Mouse (Mus musculus): ENCODE data around the gene Ddx6. TPM values are rescaled to one million over a fixed set of nuclear protein-coding genes. Genes with fewer than 3 reads are reported as not detected.
A peak's percentile ranks its signal among the peaks of the same experiment; 100 is the strongest.
"Not testable (repeated sequence)": the region's sequence is repeated elsewhere in the genome, so short reads cannot be mapped to it uniquely, and the experiment has no call there.

The Ddx6 gene
- total RNA-seq, 2 experiments from 2014 or later: 99.3 to 101 TPM

DNA sequence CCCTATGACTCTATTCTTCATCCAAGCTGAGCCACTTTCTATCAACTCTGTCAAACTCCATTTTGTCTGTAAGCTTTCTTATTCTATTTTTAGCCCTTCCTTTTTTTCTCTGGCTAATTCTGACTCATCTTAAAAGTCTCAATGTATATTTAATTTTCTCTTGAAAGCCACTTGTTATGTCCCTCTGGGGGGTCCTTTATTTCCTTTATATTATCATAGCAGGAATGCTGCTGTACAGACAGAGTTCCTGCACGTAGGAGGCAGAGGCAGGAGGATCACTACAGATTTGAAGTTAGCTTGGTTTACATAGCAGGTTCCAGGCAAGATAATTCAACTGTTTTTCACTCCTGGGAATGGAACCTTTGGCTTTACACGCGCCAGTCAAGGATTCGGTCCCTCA lies 11.5 kb upstream of the Ddx6 start:
- DNase-seq (ENCODE audit: low spot score in 2 of 2): no peak

GRCm38 (mm10) chr9:44593886-44594285 lies 10.8 kb upstream of the Ddx6 start:
- no peak for DNase-seq (ENCODE audit: low spot score in 2 of 2)

DNA sequence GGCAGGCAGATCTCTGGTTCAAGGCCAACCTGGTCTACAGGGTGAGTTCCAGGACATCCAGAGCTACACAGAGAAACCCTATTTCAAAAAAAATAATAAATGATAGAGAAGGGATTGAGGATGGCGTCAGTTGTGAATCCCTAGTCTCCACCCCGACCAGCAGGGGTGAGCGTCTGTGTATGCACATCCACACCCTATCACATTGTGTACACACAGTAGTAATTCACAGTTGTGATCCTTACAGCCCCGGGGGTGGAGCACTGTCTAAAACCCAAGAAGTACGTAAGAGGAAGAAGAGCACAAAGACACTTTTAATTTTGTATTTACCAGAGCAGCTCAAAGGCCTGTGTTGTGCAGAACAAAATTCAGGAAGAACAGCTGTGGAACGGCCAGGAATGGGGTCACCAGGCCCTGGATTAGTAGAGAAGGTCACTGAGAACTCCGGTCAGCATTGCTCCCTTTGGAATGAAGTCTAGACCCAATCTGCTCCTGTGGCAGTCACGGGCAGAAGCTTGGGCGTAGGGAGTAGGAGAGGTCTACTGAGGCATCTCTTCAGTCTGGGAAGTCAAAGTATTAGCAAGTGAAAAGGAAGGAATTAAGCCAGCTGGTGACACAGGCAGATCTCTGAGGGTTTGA lies 9.7 kb upstream of the Ddx6 start:
- DNase-seq (ENCODE audit: low spot score in 2 of 2): no peak

DNA sequence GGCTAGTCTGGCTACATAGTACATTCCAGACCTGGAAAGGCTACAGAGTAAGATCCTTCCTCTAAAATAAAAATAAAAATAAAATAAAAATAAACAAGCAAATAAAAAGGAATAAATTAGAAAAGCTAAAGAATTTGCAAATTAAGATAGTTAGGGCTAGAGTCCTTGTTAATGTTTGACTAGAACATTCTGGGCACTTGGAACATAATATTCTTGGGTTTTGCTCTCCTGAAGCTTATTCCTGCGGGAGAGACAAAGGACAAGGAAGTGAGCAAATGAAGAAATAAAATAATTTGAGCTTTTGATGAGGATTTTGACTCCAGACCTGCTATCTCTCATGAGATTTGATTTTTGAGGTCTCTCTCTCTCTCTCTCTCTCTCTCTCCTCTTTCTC lies 9.2 kb upstream of the Ddx6 start:
- DNase-seq (ENCODE audit: low spot score in 2 of 2): no peak

- no peak for DNase-seq (ENCODE audit: low spot score in 2 of 2)
These were observed 7.0 kb upstream of the Ddx6 start for GRCm38 (mm10) chr9:44597742-44598141.

DNA sequence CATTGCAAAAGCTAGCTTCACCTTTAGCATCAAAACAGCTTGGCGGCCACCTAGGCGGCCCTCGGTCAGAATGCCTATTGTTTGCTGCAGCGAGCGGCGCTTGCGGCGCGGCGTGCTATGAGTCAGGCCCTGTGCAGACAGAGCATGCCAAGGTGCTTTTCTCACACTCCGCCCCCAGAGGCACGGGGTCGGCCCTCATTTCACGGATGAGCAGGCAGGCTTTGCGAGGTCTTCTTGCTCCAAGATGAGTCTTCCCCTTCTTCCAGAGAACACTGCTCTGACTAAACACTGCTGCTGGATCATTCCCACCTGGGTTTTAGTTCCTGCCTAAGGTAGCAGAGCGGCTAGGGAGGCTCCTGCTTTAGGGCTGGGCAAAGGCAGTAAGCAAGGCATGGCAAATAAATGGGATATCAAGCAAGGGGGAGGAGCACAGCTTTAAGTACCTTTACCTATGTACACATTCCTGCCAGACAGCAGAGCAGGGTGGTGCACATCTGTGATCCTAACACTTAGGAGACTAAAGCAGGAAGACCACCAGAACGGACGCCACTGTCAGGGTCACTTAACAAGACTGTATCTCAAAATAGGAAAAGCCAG lies 5.7 kb upstream of the Ddx6 start:
- DNase-seq (ENCODE audit: low spot score in 2 of 2): no peak

DNA sequence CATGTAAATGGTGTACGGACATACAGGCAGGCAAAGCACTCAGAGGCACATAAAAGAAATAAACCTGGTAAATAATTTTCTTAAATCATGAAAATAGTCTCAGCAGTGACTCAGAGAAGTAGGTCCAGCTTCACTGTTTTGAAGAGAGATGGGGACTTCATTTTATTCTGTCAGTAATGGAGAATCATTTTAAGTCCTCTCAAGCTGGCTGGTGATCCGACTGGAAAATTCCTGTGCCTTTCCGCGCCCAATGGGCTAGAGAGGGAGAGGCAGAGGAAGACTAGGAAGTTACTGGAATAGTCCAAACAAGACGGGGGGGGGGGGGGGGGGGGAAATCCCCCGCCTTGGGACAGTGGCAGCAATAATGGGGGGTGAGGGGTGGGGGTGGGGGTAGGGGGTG lies 5.1 kb upstream of the Ddx6 start:
- no peak for DNase-seq (ENCODE audit: low spot score in 2 of 2)

DNA sequence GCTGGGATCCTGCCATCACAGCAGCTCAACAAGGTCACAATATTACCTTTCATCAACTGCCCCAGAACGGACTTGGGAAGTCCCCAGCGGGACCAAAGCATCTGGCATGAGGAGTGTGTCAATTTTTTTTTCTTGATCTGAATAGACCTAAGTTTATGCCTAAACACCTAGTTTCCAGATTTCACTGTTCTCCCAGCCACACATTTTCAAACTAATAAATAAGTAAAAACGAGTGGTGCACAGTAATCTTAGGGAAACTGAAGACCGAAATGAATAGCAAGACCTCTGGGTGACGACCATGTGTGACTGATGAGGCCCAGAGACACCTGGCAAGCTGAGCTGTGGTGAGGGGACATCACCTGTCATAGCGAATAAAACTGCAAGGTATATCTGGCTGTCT lies 3.9 kb upstream of the Ddx6 start:
- DNase-seq (ENCODE audit: low spot score in 2 of 2): no peak

DNA sequence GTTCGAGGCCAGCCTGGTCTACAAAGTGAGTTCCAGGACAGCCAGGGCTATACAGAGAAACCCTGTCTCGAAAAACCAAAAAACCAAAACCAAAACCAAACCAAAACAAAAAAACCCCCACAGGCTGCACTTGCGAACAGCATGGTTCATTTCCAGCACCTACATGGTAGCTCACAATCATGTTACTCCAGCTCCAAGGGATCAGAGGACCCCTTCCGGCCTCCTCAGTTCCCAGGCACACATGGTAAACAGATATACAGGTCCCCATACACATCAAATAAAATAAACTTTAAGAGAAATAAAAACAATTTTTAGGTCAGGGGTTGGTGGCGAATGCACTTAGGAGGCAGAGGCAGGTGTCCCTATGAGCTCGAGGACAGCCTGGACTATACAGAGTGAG lies 1.9 kb upstream of the Ddx6 start:
- DNase-seq (ENCODE audit: low spot score in 2 of 2): no peak

GRCm38 (mm10) chr9:44603454-44604289 lies 1.0 kb upstream of the Ddx6 start:
- peak; percentile 35 to 37 for DNase-seq (ENCODE audit: low spot score in 2 of 2)

- peak; percentile 68 to 83 for DNase-seq (ENCODE audit: low spot score in 2 of 2)
These were observed 358 bp upstream of the Ddx6 start for GRCm38 (mm10) chr9:44604290-44604778.

- no peak for DNase-seq (ENCODE audit: low spot score in 2 of 2)
These were observed 999 bp downstream of the Ddx6 start for GRCm38 (mm10) chr9:44605616-44606165.

- DNase-seq (ENCODE audit: low spot score in 2 of 2): no peak
These were observed 2.0 kb downstream of the Ddx6 start for GRCm38 (mm10) chr9:44606646-44607045.

GRCm38 (mm10) chr9:44607306-44607705 lies 2.6 kb downstream of the Ddx6 start:
- DNase-seq (ENCODE audit: low spot score in 2 of 2): no peak

DNA sequence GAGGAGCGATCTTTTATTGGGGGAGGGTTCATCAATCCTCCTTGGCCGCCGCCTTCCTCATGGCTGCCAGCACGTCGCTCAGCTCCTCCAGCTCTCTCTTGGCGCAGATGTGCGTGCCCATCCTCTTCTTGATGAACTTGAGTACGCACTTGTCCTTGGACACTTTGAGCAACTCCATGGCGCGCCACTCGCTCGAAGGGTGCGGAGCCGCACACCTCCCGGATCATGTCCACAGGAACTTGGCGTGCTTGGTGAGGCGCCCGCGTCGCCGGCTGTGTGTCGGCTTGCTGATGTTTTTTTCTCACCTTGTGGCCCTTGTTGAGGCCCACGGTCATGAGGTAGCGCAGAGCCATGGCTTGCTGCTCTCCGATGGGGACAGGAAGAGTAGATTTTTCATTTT lies 5.7 kb downstream of the Ddx6 start:
- no peak for DNase-seq (ENCODE audit: low spot score in 2 of 2)

GRCm38 (mm10) chr9:44613081-44613480 lies 8.4 kb downstream of the Ddx6 start:
- not testable (repeated sequence) for DNase-seq (ENCODE audit: low spot score in 2 of 2)

- DNase-seq (ENCODE audit: low spot score in 2 of 2): no peak
These were observed 16.4 kb downstream of the Ddx6 start for GRCm38 (mm10) chr9:44621114-44621513.

GRCm38 (mm10) chr9:44624390-44624789 lies 19.7 kb downstream of the Ddx6 start:
- DNase-seq (ENCODE audit: low spot score in 2 of 2): no peak

GRCm38 (mm10) chr9:44626268-44626667 lies 21.6 kb downstream of the Ddx6 start:
- DNase-seq (ENCODE audit: low spot score in 2 of 2): no peak

- peak in 1 of 2 experiments; percentile 75 for DNase-seq (ENCODE audit: low spot score in 2 of 2)
These were observed 33.0 kb downstream of the Ddx6 start for GRCm38 (mm10) chr9:44637551-44638169.

GRCm38 (mm10) chr9:44638726-44639125 lies 34.0 kb downstream of the Ddx6 start:
- DNase-seq (ENCODE audit: low spot score in 2 of 2): not testable (repeated sequence)
